Mouse (Mus musculus): Measurements from ENCODE around the gene Siglec1.

The Siglec1 gene

DNA sequence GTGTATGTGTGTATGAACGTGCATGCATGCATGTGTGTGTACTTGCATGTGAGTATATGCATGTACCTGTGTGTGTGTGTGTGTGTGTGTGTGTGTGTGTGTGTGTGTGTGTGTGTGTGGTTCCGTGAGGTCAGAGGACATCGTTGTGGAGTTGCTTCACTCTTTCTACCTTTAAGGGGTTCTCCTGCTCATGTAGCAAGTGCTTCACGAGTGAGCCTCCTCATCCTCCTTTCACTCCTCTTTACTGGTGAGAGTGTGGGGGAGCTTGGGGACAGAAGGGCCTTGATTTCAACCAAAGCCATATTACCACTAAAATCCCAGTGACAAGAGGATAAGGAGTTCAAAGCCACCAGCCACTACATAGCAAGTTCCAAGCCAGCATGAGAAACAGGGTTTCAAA lies 10.5 kb upstream of the Siglec1 start:
- DNase-seq = no peak

DNA sequence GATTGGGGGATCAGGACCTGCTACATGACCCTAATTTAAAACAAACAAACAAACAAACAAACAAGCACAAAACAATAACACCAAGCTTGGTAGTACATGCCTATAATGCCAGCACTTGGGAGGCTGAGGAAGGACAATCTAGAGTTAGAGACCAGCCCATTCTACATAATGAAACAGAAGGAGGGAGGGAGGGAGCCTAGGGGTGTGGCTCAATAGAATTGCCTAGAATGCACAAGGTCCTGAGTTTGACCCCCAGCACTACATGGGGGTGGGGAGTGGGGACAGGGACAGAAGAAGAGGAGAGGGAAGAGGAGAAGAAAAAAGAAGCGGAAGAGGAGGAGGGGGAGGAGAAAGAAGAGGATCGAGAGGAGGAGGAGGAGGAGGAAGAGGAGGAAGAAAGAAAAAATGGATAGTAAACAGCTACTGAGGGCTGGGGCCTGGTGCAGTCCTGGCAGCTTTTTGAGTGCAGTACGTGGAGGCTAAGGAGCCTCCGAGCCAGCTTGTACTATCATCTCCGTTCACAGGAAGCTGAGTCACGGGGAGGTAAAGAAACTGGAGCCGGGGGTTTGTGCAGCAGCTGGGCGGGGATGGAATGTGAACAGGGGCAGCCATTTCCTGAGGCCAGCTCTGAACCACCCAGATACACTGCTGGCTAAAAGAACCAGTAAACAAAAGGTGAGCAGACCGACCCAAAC lies 9.7 kb upstream of the Siglec1 start:
- peak; percentile 62 to 74 for DNase-seq

DNA sequence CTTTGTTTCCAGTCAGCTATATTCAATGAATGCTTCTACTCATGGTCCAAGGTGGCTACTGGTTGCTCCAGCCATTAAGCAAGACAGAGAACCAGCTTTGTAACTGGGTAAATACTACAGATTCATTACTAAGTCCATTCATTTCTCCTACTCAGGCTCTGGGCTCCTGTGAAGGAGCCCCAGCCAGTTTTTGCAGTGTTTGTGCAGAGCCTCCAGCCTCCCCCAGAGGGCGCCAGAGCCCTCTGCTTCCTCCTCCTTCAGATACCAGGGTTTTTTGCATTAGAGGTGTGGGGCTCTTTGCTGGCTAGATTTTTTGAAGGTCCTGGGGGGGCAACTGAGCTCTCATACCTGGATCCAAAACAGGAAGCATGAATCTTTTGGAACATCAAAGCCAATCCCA lies 8.3 kb upstream of the Siglec1 start:
- DNase-seq = peak; percentile 73 to 87

DNA sequence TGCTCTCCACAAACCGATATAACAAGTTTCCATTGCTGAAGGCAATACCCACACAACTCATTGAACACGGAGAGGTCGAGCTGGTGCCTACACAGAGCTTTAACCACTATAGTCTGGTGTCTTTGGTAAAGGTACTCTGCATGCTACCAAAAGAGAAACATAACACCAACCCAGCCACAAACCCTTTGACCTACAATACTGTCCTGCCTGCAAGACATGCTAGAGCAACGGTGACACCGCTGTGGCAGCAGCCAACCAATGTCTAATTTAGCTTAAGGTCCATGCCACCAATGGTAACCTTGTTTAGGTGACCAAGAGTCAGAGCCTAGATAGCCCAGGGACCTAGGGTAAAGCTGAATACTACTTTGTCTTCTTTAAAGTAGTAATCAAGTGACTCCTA lies 7.0 kb upstream of the Siglec1 start:
- DNase-seq = no peak

DNA sequence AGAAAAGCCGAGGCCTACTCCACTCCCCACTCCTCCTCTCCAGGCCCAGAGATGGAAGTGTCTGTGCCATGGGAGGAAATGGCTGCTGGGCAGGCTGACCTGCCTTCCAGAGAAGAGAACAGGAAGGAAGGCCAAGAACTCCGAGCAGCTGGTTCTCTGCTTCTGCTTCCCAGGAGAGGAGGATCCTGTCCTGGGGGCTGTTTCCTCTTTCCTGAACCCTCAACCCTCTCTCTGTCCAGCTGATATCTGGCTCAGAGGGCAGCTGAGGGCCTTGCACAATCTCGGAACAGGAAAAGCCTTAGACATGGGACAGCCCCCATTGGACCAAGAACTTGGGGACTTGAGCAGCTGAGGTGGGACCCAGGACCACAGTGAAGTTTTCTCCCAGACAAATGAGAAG lies 4.3 kb upstream of the Siglec1 start:
- DNase-seq = peak; percentile 21 to 30

DNA sequence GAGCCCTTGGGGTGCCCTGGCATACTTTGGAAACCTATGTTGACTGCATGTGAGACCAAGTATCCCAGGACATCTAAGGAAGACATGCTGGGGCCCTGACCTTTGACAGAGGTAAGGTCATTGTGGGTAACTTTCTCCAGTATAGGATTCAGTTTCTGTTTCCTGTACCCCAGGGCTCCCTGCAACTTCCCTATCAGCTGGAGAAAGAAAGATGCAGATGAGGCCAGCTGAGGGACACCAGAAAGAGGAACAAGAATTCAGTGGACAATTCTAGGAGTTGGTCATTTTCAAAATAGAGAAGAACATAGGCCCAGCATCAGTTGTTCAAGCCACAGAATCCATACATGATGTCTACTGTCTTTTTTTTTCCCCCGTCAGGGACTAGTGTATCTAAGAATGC lies 3.1 kb upstream of the Siglec1 start:
- no peak for DNase-seq

DNA sequence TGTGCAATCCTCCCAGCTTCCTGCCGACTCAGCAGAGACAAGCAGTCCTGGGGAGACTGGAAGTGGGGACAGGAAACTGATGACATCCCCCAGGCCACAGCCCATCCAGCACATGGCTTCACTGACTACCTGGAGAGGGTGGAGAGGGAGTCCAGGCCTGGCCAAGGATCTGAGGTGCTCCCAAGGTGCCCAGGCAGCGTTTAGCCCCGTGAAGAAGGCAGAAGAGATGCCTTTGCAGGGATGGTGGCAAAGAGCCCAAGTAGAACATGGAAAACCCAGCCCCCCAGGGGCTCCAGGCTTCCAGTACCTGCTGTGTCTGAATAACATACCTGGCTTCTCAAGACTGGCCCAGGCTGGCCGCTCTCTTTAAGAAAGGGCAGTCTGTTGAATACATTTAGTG lies 2.0 kb upstream of the Siglec1 start:
- no peak for DNase-seq

DNA sequence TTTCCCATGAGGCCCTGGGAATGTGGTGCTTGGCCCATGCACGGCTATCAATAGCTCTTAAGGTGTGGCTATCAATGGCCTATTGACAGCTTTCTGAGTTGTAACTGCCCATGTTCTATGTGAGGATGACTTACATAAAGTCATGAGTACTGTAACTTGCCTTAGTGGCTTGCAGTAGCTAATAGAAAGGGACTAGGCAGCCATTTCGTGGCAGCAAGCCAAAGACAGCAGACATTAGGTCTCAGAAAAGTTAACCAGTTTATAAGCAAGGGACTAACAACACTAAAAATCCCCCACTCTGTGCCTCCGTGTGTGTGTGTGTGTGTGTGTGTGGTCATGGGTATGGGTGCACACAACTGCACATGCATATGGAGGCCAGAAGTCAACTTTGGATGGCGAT lies 2.4 kb downstream of the Siglec1 start:
- DNase-seq = peak in 1 of 2 experiments; percentile 20

DNA sequence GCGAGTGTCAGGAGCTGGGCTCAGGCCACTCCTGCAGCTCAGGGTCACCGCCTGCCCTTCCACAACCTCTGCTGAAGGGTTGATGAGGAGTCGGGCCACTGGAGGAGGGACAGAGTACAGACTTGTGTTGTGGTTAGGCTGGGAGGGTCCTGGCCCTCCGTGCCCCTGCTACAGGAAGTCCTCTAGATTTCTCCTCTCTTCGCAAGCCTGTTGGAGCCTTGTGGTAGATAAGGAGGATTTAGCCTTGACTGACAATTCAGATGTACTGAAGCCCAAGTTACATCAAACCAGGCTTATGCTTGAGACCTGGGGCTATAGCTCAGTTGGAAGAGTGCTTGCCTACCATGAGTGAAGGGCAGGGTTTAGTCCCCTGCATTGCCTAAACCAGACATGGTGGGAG lies 6.1 kb downstream of the Siglec1 start:
- no peak for DNase-seq

DNA sequence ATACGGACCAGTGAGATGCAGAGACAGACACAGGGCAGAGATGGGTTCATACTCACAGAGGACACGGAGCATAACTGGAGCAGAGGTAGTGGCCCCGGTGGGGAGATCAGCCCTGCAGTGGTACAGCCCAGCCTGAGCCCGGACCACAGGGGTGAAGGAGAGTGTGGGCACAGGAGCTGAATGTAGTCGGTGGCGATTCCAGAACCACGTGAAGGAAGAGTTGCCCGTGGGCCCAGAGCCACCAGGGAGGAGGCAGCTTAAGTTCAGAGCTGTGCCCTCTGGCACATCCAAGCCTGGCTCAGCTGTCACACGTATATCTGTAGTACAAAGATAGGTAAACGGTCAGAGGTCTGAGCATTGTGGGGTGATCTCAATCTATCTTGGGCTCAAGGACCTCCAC lies 14.0 kb downstream of the Siglec1 start:
- no peak for DNase-seq

DNA sequence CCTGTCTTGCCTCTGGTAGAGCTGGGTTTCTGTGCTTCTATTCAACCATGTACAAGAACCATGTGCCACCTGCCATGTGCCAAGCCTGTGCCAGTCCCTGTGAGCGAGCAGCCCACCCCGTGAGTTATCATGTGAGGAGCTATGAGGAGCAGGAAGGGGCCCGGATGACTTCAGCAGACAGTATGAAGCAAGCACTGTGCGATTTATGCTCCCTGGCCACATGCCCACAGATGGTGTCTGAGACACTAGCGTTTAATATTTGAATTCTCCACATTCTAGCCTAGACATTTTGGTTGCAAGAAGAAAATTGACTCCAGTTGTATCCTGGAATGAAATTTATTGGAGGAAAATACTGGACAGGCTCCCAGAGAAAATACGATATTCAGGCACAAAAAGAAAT lies 19.1 kb downstream of the Siglec1 start:
- DNase-seq = peak; percentile 19 to 49

DNA sequence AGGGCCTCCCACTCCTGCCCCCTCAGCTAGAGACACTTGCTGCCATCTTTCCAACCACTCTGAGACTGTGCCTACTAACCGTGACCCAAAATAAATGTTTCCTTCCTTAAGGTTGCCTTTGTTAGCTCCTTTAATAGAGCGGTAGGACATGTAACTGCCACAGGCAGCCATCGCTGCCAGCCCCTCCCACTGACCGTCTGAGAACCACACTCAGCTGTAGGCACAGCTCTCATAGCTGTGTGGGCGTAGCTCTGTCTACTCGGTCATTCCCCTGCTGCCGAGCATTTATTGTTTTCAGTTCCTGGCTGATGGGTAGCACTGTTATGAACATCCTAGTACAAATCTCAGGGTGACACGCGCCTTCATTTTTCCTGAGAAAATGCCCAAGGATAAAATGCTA lies 20.2 kb downstream of the Siglec1 start:
- DNase-seq = no peak

DNA sequence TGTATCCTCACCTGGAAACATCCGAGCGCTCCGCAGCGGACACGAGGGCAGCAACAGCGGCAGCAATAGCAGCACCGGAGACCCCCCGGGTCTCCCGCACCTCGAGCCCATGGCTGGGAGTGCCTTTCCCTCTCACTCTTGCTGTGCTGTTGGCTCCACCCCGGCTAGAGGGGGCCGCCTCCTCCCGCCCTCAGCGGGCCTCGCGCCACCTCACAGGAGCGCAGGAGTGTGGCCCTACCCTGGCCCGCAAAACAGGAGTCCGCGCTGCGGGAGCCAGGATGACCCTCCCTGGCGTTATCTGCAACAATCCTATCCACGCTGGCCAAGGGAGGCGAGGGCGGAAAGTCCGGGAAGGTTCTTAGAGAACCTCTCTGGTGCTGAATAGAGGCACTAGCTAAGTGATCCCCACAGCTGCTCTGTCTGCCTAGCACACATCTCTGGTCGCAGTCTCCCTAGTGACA lies 23.1 kb downstream of the Siglec1 start, which contains the start of gene Adam33:
Adam33 (minus strand) TSS at position 411 of the 461 bp plus-strand sequence.
- DNase-seq = peak in 1 of 2 experiments; percentile 29

DNA sequence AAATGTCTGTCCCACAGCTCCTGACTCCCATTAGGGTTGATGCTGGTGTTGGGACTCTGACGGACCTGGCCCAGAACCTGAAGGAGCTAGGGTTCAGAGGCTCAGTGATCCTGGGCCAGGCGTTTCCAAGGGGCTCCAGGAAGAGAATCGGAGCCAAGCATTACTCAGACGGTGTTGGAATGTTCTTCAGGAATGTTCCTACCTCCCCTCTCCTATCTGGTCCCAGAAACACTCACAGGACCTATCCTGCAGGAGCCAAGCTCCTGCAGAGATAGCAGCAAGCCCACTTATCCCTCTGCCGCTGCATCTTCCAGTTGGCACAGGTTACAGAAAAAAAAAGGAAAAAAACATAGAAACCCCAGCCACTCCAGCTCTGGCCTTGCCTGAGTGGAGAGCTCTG lies 25.0 kb downstream of the Siglec1 start:
- no peak for DNase-seq

DNA sequence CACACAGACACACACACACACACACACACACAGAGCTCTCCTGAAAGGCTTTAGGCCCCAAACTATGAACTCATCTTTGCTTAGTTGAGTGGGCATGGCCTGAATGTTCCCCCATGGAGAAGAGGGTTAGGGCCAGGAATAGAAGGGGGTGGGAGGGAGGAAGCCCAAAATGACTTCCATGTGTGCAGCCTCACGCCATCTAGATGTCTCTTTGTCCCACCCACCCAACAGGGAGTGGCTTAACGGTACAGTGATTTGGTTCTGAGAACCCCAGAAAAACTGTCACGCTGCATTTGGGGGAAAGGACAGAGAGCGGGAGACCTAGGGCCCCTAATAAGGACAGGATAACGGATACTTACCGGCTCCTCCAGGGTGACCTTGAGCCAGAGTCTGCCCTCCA lies 25.8 kb downstream of the Siglec1 start:
- DNase-seq = no peak

DNA sequence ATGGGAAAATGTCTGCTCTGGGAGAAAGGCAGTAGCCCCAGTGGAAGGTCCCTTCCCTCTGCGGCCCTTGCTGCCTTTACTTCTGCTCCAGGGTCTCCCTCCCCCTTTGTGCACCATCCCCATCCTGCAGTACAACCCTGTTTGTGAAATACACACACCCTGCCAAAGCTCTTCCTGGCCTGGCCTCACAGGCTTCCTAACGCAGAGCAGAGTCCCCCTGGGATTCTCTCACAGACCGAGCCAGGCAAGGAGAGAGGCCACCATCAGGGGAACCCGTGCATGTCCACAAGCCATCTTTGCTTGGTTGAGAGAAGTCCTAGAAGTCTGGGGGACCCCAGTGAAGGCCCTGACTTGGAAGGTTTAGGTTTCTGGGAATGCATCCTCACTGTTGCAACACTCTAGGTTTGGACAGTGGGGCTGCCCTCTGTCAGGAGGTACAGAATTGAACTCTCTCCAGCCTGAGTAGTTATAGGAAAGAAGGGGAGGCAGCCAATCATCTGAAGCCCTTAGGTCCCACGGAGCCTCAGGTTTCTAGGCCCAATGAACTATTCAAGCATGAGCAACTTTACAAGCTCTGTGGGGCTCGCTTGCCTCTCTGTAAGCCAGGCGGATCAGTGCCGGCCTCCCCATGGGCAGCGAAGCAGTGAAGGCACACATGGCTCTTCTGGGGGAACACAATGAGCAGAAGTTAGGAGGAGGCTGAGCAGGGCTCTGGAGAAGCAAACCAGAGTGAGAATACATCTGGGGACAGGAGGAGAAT lies 26.6 kb downstream of the Siglec1 start:
- DNase-seq = no peak

DNA sequence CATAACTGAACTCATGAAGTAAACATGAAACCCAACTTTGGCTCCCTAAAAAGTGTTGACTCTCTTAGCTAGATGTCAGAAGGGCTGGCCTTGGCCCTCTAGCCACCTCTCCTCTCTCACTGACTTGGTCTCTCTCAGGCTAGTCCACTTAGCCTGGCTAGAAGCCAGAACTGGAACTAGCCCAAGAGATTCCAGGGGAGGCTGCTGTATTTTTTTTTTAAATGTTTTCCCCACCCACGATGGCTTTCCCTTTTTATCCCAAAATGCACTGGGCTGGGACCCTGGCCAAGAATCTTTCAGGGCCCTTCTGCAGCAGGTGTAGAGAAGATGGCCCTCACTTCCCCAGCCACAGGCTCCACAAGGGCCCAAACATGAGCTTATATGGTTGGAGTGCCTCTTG lies 27.2 kb downstream of the Siglec1 start:
- DNase-seq = peak; percentile 55 to 73

DNA sequence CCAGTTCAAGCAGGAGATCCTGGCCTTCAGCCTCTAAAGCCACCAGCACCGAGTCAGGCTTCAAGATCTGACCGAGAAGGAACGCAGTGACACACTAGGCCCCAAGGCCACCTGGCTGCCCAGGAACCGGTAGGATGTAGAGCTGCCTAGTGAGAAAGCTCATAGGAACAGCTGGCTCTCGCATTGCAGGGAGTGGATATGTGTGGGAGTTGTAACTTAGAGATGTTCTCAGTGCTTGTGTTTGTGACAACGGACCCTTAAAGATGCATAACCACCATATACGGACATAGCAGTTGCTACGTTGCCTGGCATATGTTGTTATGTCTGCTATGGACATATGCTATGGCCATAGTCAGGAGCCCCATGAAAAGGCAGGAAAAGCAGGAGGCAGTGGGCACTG lies 27.9 kb downstream of the Siglec1 start:
- DNase-seq = no peak

DNA sequence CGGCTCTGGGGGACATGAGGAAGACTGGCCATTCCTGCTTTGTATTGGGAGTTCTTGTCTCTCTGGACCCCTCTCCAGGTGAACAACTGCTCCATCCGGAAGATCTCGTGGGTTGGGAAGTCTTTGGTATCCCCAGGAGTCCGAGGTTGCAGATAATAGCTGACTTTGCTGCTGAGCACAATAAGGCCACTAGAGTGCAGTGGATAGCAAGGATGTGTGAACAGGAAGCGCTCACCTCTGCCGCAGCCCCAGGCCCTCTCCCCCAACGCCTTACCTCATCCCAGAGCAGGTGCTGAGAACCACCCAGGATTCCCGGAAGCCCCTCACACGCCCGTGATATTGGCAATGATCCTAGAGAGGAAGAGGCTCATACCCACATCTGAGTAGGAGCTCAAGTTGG lies 30.4 kb downstream of the Siglec1 start:
- DNase-seq = peak in 1 of 2 experiments; percentile 49

DNA sequence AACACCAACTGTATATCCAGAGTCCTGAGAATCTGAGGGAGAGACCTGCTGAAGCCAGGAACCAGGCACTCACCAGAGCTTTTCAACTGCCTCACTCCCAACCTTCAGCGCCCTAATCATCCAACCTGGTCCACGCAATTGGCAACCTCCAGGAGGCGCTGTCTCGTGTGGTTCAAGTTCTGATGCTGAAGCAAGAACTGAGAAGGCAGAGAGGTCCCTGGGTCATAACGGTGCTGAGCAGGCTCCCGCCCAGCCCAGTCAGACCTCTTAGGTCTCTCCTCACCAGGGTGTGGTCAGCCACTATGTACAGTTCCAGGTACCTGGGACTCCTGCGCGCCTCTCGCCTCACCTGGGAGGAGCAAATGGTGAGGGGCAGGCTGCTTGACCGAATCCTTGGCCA lies 30.9 kb downstream of the Siglec1 start:
- peak; percentile 29 to 77 for DNase-seq

DNA sequence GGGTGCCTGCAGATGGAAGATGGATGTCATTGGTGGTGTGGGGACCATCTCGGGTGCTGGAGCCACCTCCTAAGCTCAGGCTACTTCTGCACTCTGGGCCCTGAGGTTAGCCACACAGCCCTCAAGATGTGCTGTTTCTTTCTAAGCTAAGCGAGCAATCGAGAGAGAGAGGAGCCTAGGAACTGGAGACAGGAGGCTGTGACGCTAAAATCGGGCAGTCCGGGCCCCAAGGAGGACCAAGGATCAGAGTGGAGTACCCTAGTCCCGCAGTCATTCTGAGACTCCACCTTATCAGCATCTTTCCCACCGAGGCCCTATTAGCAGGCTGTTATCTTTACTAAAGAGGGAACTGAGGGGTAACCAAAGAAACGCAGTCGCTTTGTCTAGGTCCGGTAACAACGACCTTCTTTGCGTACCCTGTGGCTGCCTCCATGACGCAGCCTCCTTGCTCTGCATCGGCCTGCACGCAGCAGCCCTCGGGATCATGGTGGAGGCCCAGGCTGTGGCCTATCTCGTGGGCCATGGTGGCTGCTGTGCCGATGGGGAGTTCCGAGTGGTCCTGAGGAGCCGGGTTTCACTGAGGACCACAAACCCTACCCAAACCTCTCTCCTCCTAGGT lies 31.8 kb downstream of the Siglec1 start:
- no peak for DNase-seq

DNA sequence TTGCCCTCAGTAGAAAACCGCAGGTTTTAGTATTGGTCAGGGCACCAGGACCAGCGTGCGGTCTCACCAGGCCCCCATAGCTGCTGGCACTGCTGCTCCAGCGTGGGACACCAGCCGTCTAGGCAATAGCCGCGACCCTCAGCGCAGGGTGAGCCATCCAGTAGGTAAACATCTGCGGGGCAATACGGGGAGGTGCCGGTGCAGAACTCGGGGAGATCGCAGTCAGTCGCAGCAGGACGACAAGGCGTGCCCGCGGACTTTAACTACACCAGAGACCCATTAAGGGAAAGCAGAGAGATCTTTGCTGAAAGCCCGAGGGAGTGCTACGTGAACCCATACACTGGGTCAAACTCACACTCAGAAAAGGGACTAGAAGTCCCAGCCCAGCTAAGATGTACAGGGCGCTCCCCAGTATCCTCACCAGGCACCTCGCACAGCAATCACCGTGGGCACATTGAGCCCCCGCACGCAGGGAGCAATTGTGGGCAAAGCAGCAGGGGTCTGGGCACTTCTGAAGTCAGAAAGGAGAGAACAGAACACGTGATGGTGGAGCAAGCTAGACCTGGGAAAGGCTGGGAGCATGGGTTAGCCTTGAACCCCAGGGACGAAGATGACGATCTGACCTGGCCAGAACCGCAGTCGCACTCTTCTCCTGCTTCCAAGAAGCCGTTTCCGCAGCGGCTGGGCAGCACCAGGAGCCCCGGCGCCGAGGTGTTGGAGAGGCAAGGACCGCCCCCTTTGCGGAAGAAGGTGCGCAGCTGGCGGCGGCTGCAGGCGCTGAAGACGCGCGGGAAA lies 32.5 kb downstream of the Siglec1 start:
- DNase-seq = peak in 1 of 2 experiments; percentile 28

DNA sequence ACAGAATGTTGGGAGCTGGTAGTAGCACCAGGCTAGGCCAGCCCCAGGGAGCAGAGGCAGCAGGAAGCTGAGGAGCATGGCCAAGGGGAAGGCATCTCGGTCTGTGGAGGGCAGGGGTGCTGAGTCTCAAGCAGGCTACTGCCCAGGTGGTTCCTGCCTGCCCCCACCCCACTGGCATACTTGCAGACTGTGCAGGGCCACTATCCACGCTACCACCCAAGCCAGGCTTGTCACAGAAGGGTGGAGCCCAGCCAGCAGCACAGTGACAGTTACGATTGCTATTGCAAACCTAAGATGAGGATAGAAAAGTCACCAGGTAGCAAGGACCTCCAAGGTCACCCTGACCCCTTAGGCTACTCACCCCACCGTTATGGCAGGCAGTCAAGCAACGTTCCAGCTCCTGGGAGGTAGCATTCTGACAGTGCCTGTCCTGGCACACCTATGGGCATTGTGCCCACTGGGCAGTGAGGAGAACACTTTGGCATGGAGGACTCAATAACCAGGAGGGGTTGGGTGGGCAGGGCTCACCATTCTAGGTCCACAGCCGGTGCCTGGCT lies 33.6 kb downstream of the Siglec1 start:
- DNase-seq = no peak

All from kidney, postnatal 36 days (tissue).